Mouse (Mus musculus): ENCODE data around the gene Apol7b.

Apol7b gene

DNA sequence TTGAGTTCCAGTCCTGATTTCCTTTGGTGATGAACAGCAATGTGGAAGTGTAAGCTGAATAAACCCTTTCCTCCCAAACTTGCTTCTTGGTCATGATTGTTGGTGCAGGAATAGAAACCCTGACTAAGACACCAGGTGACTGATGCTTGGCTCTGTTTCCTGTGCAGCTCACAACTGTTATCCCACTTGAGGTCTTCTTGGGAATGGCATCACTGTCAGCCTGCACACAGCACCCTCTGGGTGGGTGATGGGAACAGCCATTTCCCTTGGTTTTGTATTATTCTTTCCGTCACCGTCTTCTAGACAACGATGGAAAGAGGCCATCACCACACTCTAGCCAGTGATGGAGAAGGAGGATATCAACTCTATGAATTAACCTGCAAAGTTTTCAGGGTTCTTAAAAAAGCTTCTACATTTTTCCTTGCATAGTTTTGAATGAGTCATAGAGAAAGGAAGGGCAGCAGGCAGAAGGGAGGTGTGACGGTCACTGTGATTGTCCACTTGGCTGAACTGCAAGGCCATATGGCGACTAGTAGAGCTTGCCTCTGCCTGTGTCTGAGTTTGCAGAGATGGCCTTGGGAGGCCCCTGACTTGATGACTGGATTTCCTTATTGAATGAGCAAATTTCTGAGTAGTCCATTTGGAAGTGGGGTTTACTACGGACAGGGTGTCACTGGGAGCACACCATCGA is 62.8 kb downstream of the Apol7b start:
- no peak for DNase-seq (ENCODE audit: low read depth)

DNA sequence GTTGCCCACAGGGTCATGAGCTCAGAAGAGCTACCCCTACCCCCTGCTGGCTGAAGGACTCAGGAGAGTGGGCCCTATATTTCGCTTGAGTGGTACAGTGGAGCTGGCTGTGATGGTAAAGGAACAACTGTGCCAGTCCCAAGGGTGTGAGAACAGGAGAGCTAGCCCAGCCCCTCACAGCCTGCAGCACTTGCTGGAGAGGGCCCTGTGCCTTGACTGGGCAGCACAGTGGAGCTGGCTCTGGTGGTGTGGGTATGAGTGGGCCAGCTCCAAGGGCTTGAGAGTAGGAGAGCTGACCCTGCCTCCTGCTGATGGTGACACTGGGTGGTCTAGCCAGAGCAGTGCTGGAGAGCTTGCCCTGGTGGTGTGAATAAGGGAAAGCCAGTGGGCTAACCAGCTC is 64.4 kb downstream of the Apol7b start:
- DNase-seq (ENCODE audit: low read depth) = no peak

DNA sequence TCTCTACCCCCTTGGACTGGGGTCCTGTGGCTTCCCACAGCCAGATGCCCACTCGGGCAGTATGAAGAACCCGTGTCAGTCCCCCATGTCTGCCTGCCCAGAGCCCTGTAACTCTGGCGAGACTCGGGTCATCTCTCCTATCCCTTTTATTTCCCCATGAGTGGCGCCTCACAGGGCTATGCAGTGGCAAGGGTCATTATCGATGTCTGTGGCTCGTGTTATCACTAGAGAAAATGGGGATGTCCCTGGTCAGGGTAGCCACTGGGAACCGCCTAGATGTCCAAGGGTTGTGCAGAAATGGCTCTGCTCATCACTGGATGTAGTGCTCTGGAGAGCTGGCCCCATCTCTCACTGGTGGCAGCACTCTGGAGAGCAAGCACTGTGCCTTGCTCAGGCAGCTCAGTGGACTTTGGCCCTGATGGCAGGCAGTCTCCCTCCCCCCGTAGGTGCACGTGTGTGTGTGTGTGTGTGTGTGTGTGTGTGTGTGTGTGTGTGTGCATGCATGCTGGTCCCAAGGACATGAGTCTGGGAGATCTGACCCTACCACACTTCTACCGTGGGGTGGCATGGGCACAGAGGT is 64.9 kb downstream of the Apol7b start:
- no peak for DNase-seq (ENCODE audit: low read depth)

DNA sequence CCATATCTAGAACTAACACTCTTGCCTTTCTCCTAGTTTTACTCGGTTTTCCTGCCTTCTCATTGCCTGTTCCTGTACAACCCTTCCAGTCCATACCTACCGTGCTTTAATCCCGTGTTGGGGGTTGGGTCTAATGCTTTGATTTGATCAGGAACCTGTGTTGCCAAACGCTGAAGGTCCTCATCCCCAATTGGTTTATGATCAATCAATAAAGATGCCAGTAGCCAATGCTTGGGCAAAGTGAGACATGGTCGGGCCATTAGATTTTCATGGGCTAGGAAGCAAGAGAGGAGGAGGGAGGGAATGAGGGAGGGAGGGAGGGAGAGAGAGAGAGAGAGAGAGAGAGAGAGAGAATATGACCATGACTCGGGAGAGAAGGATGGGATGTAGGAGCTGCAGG is 65.8 kb downstream of the Apol7b start:
- DNase-seq (ENCODE audit: low read depth) = no peak

DNA sequence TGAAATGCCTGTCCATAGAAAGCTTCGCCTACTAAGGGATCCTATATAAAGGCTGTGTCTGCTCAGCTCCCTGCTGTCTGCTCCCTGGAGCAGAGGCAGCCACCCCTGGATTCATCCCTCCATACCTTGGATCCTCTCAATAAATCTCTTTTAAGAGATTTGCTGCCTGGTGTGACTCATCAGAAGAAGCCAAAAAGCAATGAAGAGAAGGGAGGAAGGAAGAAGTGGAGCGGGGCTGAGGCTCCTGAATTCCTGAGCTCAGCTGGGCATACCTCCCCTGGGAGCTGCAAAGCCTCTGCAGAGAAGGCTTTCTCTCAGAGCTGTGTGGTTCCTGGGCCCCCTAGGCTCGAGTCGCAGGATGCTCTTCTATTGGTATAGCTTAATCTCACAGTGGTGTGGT is 67.4 kb downstream of the Apol7b start:
- DNase-seq (ENCODE audit: low read depth) = no peak

DNA sequence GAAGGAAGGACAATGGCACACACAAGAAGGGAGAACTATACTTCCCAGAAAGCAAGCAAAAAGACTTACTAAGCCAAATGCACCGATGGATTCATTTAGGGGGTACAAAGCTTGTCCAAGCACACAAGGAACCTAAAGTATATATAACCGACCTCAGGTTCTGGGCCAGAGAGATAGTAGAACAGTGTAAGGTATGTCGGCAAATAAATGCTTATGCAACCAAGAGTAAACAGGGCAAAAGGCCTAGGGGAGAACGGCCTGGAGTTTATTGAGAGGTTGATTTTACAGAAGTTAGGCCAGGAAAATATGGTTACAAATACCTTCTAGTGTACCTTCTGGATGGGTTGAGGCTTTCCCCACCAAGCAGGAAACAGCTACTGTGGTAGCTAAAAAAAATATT is 69.9 kb downstream of the Apol7b start:
- no peak for DNase-seq (ENCODE audit: low read depth)

DNA sequence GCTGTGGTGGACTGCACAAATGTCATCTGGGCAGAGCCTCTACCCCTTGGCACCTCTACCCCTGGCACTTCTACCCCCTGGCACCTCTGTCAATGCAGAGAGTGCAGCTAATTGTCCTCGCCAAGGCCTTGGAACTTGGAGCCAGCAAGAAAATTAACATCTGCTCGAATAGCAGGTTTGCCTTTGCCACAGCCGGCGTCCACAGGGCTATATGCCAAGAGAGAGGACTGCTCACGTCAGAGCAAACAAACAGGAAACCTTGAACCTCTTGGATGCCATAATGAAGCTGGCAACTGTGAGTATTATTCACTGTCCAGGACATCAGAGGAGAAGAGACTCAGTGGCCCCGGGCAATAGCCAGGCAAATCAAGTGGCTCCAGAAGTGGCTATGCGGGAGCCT is 70.4 kb downstream of the Apol7b start:
- no peak for DNase-seq (ENCODE audit: low read depth)

Measured in induced T-regulatory cell, adult 2 months (primary cell).